23 mouse cellular contexts compared by ENCODE assay signal in the genomic region with DNA sequence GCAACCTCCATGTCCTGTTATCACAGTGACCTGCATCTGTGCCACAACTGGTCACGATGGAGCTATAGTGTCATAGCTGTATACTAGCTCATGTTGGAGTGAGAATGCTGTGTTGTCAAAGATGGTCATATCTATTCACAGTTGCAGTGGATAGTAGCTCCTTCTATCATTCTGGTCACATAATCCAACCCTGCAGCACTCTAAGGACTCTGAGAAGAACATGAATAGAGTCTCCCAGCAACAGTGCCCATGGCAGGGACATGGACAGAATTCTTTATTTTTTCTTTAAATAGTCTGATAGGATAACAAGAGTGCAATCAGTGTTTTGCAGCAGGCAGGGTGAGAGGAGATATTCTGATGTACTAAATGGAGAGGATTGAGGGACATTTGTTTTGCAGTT.
A peak's percentile ranks its signal among the peaks of the same experiment; 100 is the strongest.
DNase-seq lines count a peak whose midpoint lies in the region; ATAC-seq lines count a peak whose summit lies in the region.
"Had no signal": no experiment of that assay in that cellular context is flagged by ENCODE, and none has a peak within 500 bp of the region (broad histone marks: within the 10 kb centered on the region; RNA-seq: fewer than 3 reads in every experiment).

No protein-coding gene starts in this region.

- no peaks in the 10 kb centered on the region for H3K27me3 ChIP-seq in forebrain, embryonic 13.5 days
- no peaks in the 10 kb centered on the region for H3K27me3 ChIP-seq in forebrain, embryonic 15.5 days
- no peaks in the 10 kb centered on the region for H3K27me3 ChIP-seq in midbrain, embryonic 11.5 days (ENCODE audit: control insufficient read depth, insufficient read depth, low read length)
- H3K27me3 ChIP-seq in midbrain, embryonic 10.5 days (ENCODE audit: low read depth, poor library complexity, severe bottlenecking), result no peaks in the 10 kb centered on the region
- H3K27me3 ChIP-seq in midbrain, embryonic 12.5 days, result no peaks in the 10 kb centered on the region
- H3K27me3 ChIP-seq in neural tube, embryonic 14.5 days (ENCODE audit: control insufficient read depth, insufficient read depth, low read length), result no peaks in the 10 kb centered on the region
- H3K27me3 ChIP-seq: heart, embryonic 15.5 days; intestine, embryonic 15.5 days had no signal

- no peak overlapping the region for H3K4me2 ChIP-seq in forebrain, embryonic 13.5 days
- no peak overlapping the region for H3K4me2 ChIP-seq in forebrain, embryonic 15.5 days (replicated peaks)
- H3K4me2 ChIP-seq in midbrain, embryonic 11.5 days, result no peak overlapping the region
- H3K4me2 ChIP-seq in midbrain, embryonic 12.5 days (replicated peaks), result no peak overlapping the region
- no peak overlapping the region for H3K4me2 ChIP-seq in neural tube, embryonic 14.5 days (ENCODE audit: low read depth, low read length)
- H3K4me2 ChIP-seq: heart, embryonic 15.5 days; intestine, embryonic 15.5 days had no signal

- no peaks in the 10 kb centered on the region for H3K36me3 ChIP-seq in forebrain, embryonic 13.5 days (ENCODE audit: poor library complexity, severe bottlenecking)
- H3K36me3 ChIP-seq in forebrain, embryonic 15.5 days, result no peaks in the 10 kb centered on the region
- no peaks in the 10 kb centered on the region for H3K36me3 ChIP-seq in midbrain, embryonic 11.5 days (ENCODE audit: control insufficient read depth, insufficient read depth, low read length)
- no peaks in the 10 kb centered on the region for H3K36me3 ChIP-seq in midbrain, embryonic 10.5 days
- no peaks in the 10 kb centered on the region for H3K36me3 ChIP-seq in midbrain, embryonic 12.5 days
- no peaks in the 10 kb centered on the region for H3K36me3 ChIP-seq in neural tube, embryonic 14.5 days (ENCODE audit: control insufficient read depth, insufficient read depth, low read length)
- H3K36me3 ChIP-seq: heart, embryonic 15.5 days; intestine, embryonic 15.5 days had no signal

- peak; percentile 19 for DNase-seq in midbrain, embryonic 11.5 days (ENCODE audit: low spot score, missing footprints)
- no peak for DNase-seq in midbrain, embryonic 10.5 days (ENCODE audit: low spot score)
- DNase-seq in frontal cortex, postnatal 36 days (ENCODE audit: low spot score in 2 of 2), result no peak
- no peak for DNase-seq in ovary, postnatal 36 days (ENCODE audit: low spot score)
- DNase-seq: adrenal gland, postnatal 10 days; cerebellum, adult 8-10 months; gastrocnemius, postnatal 10 days; heart, adult 11 months; heart, postnatal 4 days; kidney, adult 9 months; kidney, postnatal 14 days; retina, postnatal 1 day; right cerebral cortex, postnatal 25 days; spleen, adult 18-20 months; thymus, postnatal 14 days had no signal

- ATAC-seq in forebrain, embryonic 13.5 days, result 0 out of 2 replicates have a peak, but pooled peaks have one; percentile 41
- ATAC-seq in forebrain, embryonic 15.5 days (replicated peaks), result no peak
- ATAC-seq in midbrain, embryonic 11.5 days (ENCODE audit: low FRiP score), result peak; percentile 61; the same call in 1 of the 2 replicates
- ATAC-seq in midbrain, embryonic 12.5 days (ENCODE audit: low FRiP score, low read depth), result peak; percentile 60; the same call in 1 of the 2 replicates
- ATAC-seq in neural tube, embryonic 14.5 days (ENCODE audit: low read depth), result peak; percentile 65; the same call in 1 of the 2 replicates
- ATAC-seq: intestine, embryonic 15.5 days; lung, postnatal 0 days had no signal

- H3K4me3 ChIP-seq in forebrain, embryonic 13.5 days, result no peak overlapping the region
- no peak overlapping the region for H3K4me3 ChIP-seq in forebrain, embryonic 15.5 days
- no peak overlapping the region for H3K4me3 ChIP-seq in midbrain, embryonic 11.5 days (ENCODE audit: low read depth, low read length)
- no peak overlapping the region for H3K4me3 ChIP-seq in midbrain, embryonic 10.5 days
- no peak overlapping the region for H3K4me3 ChIP-seq in midbrain, embryonic 12.5 days
- no peak overlapping the region for H3K4me3 ChIP-seq in neural tube, embryonic 14.5 days (ENCODE audit: low read depth, low read length)
- H3K4me3 ChIP-seq: heart, embryonic 15.5 days; intestine, embryonic 15.5 days had no signal

- no peaks in the 10 kb centered on the region for H3K9me3 ChIP-seq in forebrain, embryonic 13.5 days (replicated peaks)
- H3K9me3 ChIP-seq in forebrain, embryonic 15.5 days, result no peaks in the 10 kb centered on the region
- no peaks in the 10 kb centered on the region for H3K9me3 ChIP-seq in midbrain, embryonic 11.5 days (ENCODE audit: control insufficient read depth, low read length)
- no peaks in the 10 kb centered on the region for H3K9me3 ChIP-seq in midbrain, embryonic 10.5 days (replicated peaks)
- H3K9me3 ChIP-seq in midbrain, embryonic 12.5 days, result no peaks in the 10 kb centered on the region
- H3K9me3 ChIP-seq in neural tube, embryonic 14.5 days (ENCODE audit: control insufficient read depth, low read length), result no peaks in the 10 kb centered on the region
- H3K9me3 ChIP-seq: heart, embryonic 15.5 days; intestine, embryonic 15.5 days had no signal

- H3K9ac ChIP-seq in forebrain, embryonic 13.5 days, result no peak overlapping the region
- no peak overlapping the region for H3K9ac ChIP-seq in forebrain, embryonic 15.5 days (replicated peaks)
- H3K9ac ChIP-seq in midbrain, embryonic 11.5 days (ENCODE audit: low read length), result no peak overlapping the region
- no peak overlapping the region for H3K9ac ChIP-seq in midbrain, embryonic 12.5 days (replicated peaks)
- H3K9ac ChIP-seq in neural tube, embryonic 14.5 days (replicated peaks; ENCODE audit: low read depth, low read length), result no peak overlapping the region
- H3K9ac ChIP-seq: heart, embryonic 15.5 days; intestine, embryonic 15.5 days had no signal

- 74% methylated on average over 1 of the region's 1 CpGs for WGBS in forebrain, embryonic 13.5 days
- 73% methylated on average over 1 of the region's 1 CpGs for WGBS in forebrain, embryonic 15.5 days
- WGBS in midbrain, embryonic 11.5 days, result 93% methylated on average over 1 of the region's 1 CpGs
- 93% methylated on average over 1 of the region's 1 CpGs for WGBS in midbrain, embryonic 10.5 days
- 84% methylated on average over 1 of the region's 1 CpGs for WGBS in midbrain, embryonic 12.5 days
- 88% methylated on average over 1 of the region's 1 CpGs for WGBS in neural tube, embryonic 14.5 days

- no peaks in the 10 kb centered on the region for H3K4me1 ChIP-seq in forebrain, embryonic 13.5 days
- no peaks in the 10 kb centered on the region for H3K4me1 ChIP-seq in forebrain, embryonic 15.5 days
- peaks cover 3% of the 10 kb centered on the region; the same call in 1 of the 2 replicates for H3K4me1 ChIP-seq in midbrain, embryonic 11.5 days (ENCODE audit: control insufficient read depth, insufficient read depth, low read length)
- H3K4me1 ChIP-seq in midbrain, embryonic 10.5 days, result peaks cover 12% of the 10 kb centered on the region
- H3K4me1 ChIP-seq in midbrain, embryonic 12.5 days, result peaks cover 3% of the 10 kb centered on the region; the same call in 1 of the 2 replicates
- no peaks in the 10 kb centered on the region for H3K4me1 ChIP-seq in neural tube, embryonic 14.5 days (ENCODE audit: control insufficient read depth, insufficient read depth, low read length)
- H3K4me1 ChIP-seq: heart, embryonic 15.5 days; intestine, embryonic 15.5 days had no signal

- no peak overlapping the region for H3K27ac ChIP-seq in forebrain, embryonic 13.5 days
- no peak overlapping the region for H3K27ac ChIP-seq in forebrain, embryonic 15.5 days (replicated peaks)
- H3K27ac ChIP-seq in midbrain, embryonic 11.5 days (ENCODE audit: low read depth, low read length), result no peak overlapping the region
- no peak overlapping the region for H3K27ac ChIP-seq in midbrain, embryonic 10.5 days (replicated peaks)
- H3K27ac ChIP-seq in midbrain, embryonic 12.5 days (replicated peaks), result no peak overlapping the region
- no peak overlapping the region for H3K27ac ChIP-seq in neural tube, embryonic 14.5 days (ENCODE audit: low read depth, low read length)
- H3K27ac ChIP-seq: heart, embryonic 15.5 days; intestine, embryonic 15.5 days; macrophage had no signal
